20 mouse cellular contexts compared by ENCODE assay signal in the genomic region with DNA sequence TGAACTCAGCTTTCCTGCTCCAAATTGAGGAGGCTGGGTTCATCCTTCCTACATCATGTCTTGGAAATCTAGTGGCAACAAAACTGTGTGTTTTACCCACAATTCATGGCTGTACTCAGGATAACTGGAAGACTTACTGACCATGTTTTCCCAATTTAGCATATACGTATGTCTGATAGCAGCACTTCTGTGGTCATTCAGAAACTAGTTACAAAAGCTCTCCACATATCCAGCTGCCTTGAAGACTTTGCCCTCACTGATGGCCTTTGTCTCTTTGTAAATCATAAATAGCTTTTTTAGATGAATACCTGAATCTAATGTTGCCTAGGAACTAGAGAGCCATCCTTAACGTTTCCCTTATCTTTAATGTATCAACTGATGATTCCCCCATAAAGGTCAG. TPM values are rescaled to one million over a fixed set of nuclear protein-coding genes. Genes with fewer than 3 reads are reported as not detected.
"Had no signal": no experiment of that assay in that cellular context is flagged by ENCODE, and none has a peak within 500 bp of the region (broad histone marks: within the 10 kb centered on the region; RNA-seq: fewer than 3 reads in every experiment).

No protein-coding gene starts in this region.

- H3K4me3 ChIP-seq: lung, embryonic 15.5 days; megakaryocyte, embryonic 14.5 days; midbrain, embryonic 13.5 days; midbrain, embryonic 15.5 days; neural tube, embryonic 12.5 days had no signal

- ATAC-seq: lung, postnatal 0 days; midbrain, embryonic 13.5 days; midbrain, embryonic 15.5 days had no signal

- H3K27ac ChIP-seq: lung, embryonic 15.5 days; macrophage; midbrain, embryonic 13.5 days; midbrain, embryonic 15.5 days; neural tube, embryonic 12.5 days had no signal

- H3K9me3 ChIP-seq: lung, embryonic 15.5 days; megakaryocyte, embryonic 14.5 days; midbrain, embryonic 13.5 days; midbrain, embryonic 15.5 days; neural tube, embryonic 12.5 days had no signal

- H3K9ac ChIP-seq: lung, embryonic 15.5 days; midbrain, embryonic 13.5 days; midbrain, embryonic 15.5 days; neural tube, embryonic 12.5 days had no signal

- H3K4me2 ChIP-seq: lung, embryonic 15.5 days; midbrain, embryonic 11.5 days; midbrain, embryonic 13.5 days; midbrain, embryonic 15.5 days; neural tube, embryonic 12.5 days had no signal

- H3K27me3 ChIP-seq: lung, embryonic 15.5 days; megakaryocyte, embryonic 14.5 days; midbrain, embryonic 13.5 days; midbrain, embryonic 15.5 days; neural tube, embryonic 12.5 days had no signal

- DNase-seq: lung, adult 2 months; lung, postnatal 14 days; lung, postnatal 36 days; right cerebral cortex, postnatal 14 days; spleen, adult 18-20 months; thymus, adult 18-20 months; thymus, postnatal 14 days; thymus, postnatal 36 days had no signal

- H3K4me1 ChIP-seq: lung, embryonic 15.5 days; megakaryocyte, embryonic 14.5 days; midbrain, embryonic 13.5 days; neural tube, embryonic 12.5 days had no signal

- H3K36me3 ChIP-seq: lung, embryonic 15.5 days; midbrain, embryonic 13.5 days; midbrain, embryonic 15.5 days; neural tube, embryonic 12.5 days had no signal

RNA-seq across cellular contexts. Expression of a gene that starts 19.3 kb away (rescaled TPM):
- polyA plus RNA-seq: liver, embryonic 16.5 days; lung, adult 2 months; lung, embryonic 15.5 days; lung, postnatal 0 days; macrophage; midbrain, embryonic 11.5 days; midbrain, embryonic 13.5 days; midbrain, embryonic 15.5 days; small intestine, adult 2 months; stomach, embryonic 14.5 days; thymus, postnatal 0 days had no signal
